Mouse (Mus musculus) fibroblast of lung, adult 2 months (primary cell): Measurements from ENCODE around the gene Lnx2.
A peak's percentile ranks its signal among the peaks of the same experiment; 100 is the strongest.

Source experiments
- DNase-seq: peaks from one replicate; pipeline ENCODE4 v3.0.0-alpha.2; 2011; ENCODE audit warnings: low read depth

The Lnx2 gene

GRCm38 (mm10) chr5:147018761-147019160 is 57.6 kb downstream of the Lnx2 start:
- DNase-seq = no peak

GRCm38 (mm10) chr5:147017526-147017925 is 58.9 kb downstream of the Lnx2 start:
- DNase-seq = no peak

GRCm38 (mm10) chr5:147016622-147017021 is 59.8 kb downstream of the Lnx2 start:
- no peak for DNase-seq

GRCm38 (mm10) chr5:147015191-147015590 is 61.2 kb downstream of the Lnx2 start:
- no peak for DNase-seq

GRCm38 (mm10) chr5:147013845-147014244 is 62.5 kb downstream of the Lnx2 start:
- no peak for DNase-seq

GRCm38 (mm10) chr5:147011333-147011732 is 65.1 kb downstream of the Lnx2 start:
- no peak for DNase-seq

GRCm38 (mm10) chr5:147003303-147003702 is 73.1 kb downstream of the Lnx2 start:
- DNase-seq = no peak

GRCm38 (mm10) chr5:147001312-147001711 is 75.1 kb downstream of the Lnx2 start:
- DNase-seq = no peak

- DNase-seq = no peak
Observed at GRCm38 (mm10) chr5:146998802-146999201, 77.6 kb downstream of the Lnx2 start.

- DNase-seq = no peak
Observed at GRCm38 (mm10) chr5:146996812-146997211, 79.6 kb downstream of the Lnx2 start.

- no peak for DNase-seq
Observed at GRCm38 (mm10) chr5:146994973-146995372, 81.4 kb downstream of the Lnx2 start.

GRCm38 (mm10) chr5:146993509-146993908 is 82.9 kb downstream of the Lnx2 start:
- peak; percentile 35 for DNase-seq

- DNase-seq = no peak
Observed at GRCm38 (mm10) chr5:146989051-146989450, 87.3 kb downstream of the Lnx2 start.

- DNase-seq = no peak
Observed at GRCm38 (mm10) chr5:146987588-146987987, 88.8 kb downstream of the Lnx2 start.

GRCm38 (mm10) chr5:146985725-146986433 is 90.5 kb downstream of the Lnx2 start:
- no peak for DNase-seq

GRCm38 (mm10) chr5:146983216-146983615 is 93.2 kb downstream of the Lnx2 start:
- no peak for DNase-seq

- no peak for DNase-seq
Observed at GRCm38 (mm10) chr5:146981376-146981775, 95.0 kb downstream of the Lnx2 start.

- no peak for DNase-seq
Observed at GRCm38 (mm10) chr5:146974781-146975123, 101.6 kb downstream of the Lnx2 start.

GRCm38 (mm10) chr5:146973858-146974780 is 102.3 kb downstream of the Lnx2 start:
- DNase-seq = no peak

- no peak for DNase-seq
Observed at GRCm38 (mm10) chr5:146973353-146973752, 103.0 kb downstream of the Lnx2 start.

- no peak for DNase-seq
Observed at GRCm38 (mm10) chr5:146971776-146972561, 104.4 kb downstream of the Lnx2 start.

- DNase-seq = no peak
Observed at GRCm38 (mm10) chr5:146968695-146969393, 107.5 kb downstream of the Lnx2 start.
